Mouse (Mus musculus): ENCODE measurements at regions not wholly inside any gene's neighbourhood (a gene's known extent, or its start where the extent isn't known, plus 50 kb on each side); places are given as distances from the start of the nearest gene placed in this dataset.

- Histone ChIP-seq H3K36me3 (no peaks in the 10 kb centered on the region), H3K9me3 (replicated peaks) (no peaks in the 10 kb centered on the region), H3K27me3 (no peaks in the 10 kb centered on the region), H3K4me1 (replicated peaks) (peaks cover 10% of the 10 kb centered on the region), H3K4me2 (no peak overlapping the region), H3K27ac (no peak overlapping the region), H3K4me3 (no peak overlapping the region), H3K9ac (no peak overlapping the region)
- ATAC-seq (replicated peaks; ENCODE audit: insufficient number of reproducible peaks, insufficient read depth, low FRiP score, low read depth): no peak
- WGBS: 53% methylated on average over 6 of the region's 6 CpGs
Measured at GRCm38 (mm10) chr14:61835729-61836128, 228.5 kb downstream of the Kcnrg start.

GRCm38 (mm10) chr14:61836231-61836630, 229.0 kb downstream of the Kcnrg start:
- no peak overlapping the region for H3K27ac ChIP-seq
- no peak for ATAC-seq (replicated peaks; ENCODE audit: insufficient number of reproducible peaks, insufficient read depth, low FRiP score, low read depth)
- WGBS: 70% methylated on average over 6 of the region's 6 CpGs

GRCm38 (mm10) chr14:61836965-61837364, 229.7 kb downstream of the Kcnrg start:
- Histone ChIP-seq H3K4me3 (no peak overlapping the region), H3K27ac (no peak overlapping the region), H3K9ac (no peak overlapping the region), H3K4me2 (no peak overlapping the region), H3K4me1 (replicated peaks) (peaks cover 10% of the 10 kb centered on the region), H3K36me3 (no peaks in the 10 kb centered on the region), H3K9me3 (replicated peaks) (no peaks in the 10 kb centered on the region), H3K27me3 (no peaks in the 10 kb centered on the region)
- no peak for ATAC-seq (replicated peaks; ENCODE audit: insufficient number of reproducible peaks, insufficient read depth, low FRiP score, low read depth)
- 40% methylated on average over 4 of the region's 4 CpGs for WGBS

More at GRCm38 (mm10) chr14:61836231-61836630, 229.0 kb downstream of the Kcnrg start:
- H3K4me2 ChIP-seq: no peak overlapping the region
- no peaks in the 10 kb centered on the region for H3K27me3 ChIP-seq
- no peaks in the 10 kb centered on the region for H3K36me3 ChIP-seq
- H3K4me3 ChIP-seq: no peak overlapping the region
- H3K9ac ChIP-seq: no peak overlapping the region
- H3K4me1 ChIP-seq (replicated peaks): peaks cover 10% of the 10 kb centered on the region
- no peaks in the 10 kb centered on the region for H3K9me3 ChIP-seq (replicated peaks)

- H3K9me3 ChIP-seq (replicated peaks): no peaks in the 10 kb centered on the region
- WGBS: 64% methylated on average over 8 of the region's 8 CpGs
- H3K27me3 ChIP-seq: no peaks in the 10 kb centered on the region
- H3K4me1 ChIP-seq (replicated peaks): peaks cover 10% of the 10 kb centered on the region
- H3K4me2 ChIP-seq: no peak overlapping the region
- H3K4me3 ChIP-seq: no peak overlapping the region
- no peak overlapping the region for H3K27ac ChIP-seq
- no peak for ATAC-seq (replicated peaks; ENCODE audit: insufficient number of reproducible peaks, insufficient read depth, low FRiP score, low read depth)
- no peaks in the 10 kb centered on the region for H3K36me3 ChIP-seq
- H3K9ac ChIP-seq: no peak overlapping the region
Measured at GRCm38 (mm10) chr14:61837851-61838250, 230.6 kb downstream of the Kcnrg start.

GRCm38 (mm10) chr14:61842476-61842875, 235.2 kb downstream of the Kcnrg start:
- H3K9ac ChIP-seq: no peak overlapping the region
- H3K9me3 ChIP-seq (replicated peaks): no peaks in the 10 kb centered on the region
- H3K4me3 ChIP-seq: no peak overlapping the region
- H3K4me2 ChIP-seq: no peak overlapping the region
- no peaks in the 10 kb centered on the region for H3K27me3 ChIP-seq
- ATAC-seq (replicated peaks; ENCODE audit: insufficient number of reproducible peaks, insufficient read depth, low FRiP score, low read depth): no peak
- H3K4me1 ChIP-seq (replicated peaks): no peaks in the 10 kb centered on the region
- 84% methylated on average over 4 of the region's 4 CpGs for WGBS
- H3K27ac ChIP-seq: no peak overlapping the region
- no peaks in the 10 kb centered on the region for H3K36me3 ChIP-seq

GRCm38 (mm10) chr14:61846441-61846840, 239.2 kb downstream of the Kcnrg start:
- Histone ChIP-seq H3K36me3 (no peaks in the 10 kb centered on the region), H3K4me2 (no peak overlapping the region), H3K27ac (no peak overlapping the region), H3K4me1 (replicated peaks) (no peaks in the 10 kb centered on the region), H3K9ac (no peak overlapping the region), H3K4me3 (no peak overlapping the region), H3K9me3 (replicated peaks) (no peaks in the 10 kb centered on the region), H3K27me3 (no peaks in the 10 kb centered on the region)
- 72% methylated on average over 5 of the region's 5 CpGs for WGBS
- no peak for ATAC-seq (replicated peaks; ENCODE audit: insufficient number of reproducible peaks, insufficient read depth, low FRiP score, low read depth)

GRCm38 (mm10) chr14:61850244-61850643, 243.0 kb downstream of the Kcnrg start:
- Histone ChIP-seq H3K27me3 (no peaks in the 10 kb centered on the region), H3K4me3 (no peak overlapping the region), H3K9me3 (replicated peaks) (no peaks in the 10 kb centered on the region), H3K4me1 (replicated peaks) (no peaks in the 10 kb centered on the region), H3K4me2 (no peak overlapping the region), H3K27ac (no peak overlapping the region), H3K9ac (no peak overlapping the region), H3K36me3 (no peaks in the 10 kb centered on the region)
- 77% methylated on average over 4 of the region's 4 CpGs for WGBS
- ATAC-seq (replicated peaks; ENCODE audit: insufficient number of reproducible peaks, insufficient read depth, low FRiP score, low read depth): no peak

- Histone ChIP-seq H3K27me3 (no peaks in the 10 kb centered on the region), H3K4me1 (replicated peaks) (no peaks in the 10 kb centered on the region), H3K4me2 (no peak overlapping the region), H3K9ac (no peak overlapping the region), H3K36me3 (no peaks in the 10 kb centered on the region), H3K27ac (no peak overlapping the region), H3K4me3 (no peak overlapping the region), H3K9me3 (replicated peaks) (no peaks in the 10 kb centered on the region)
- 63% methylated on average over 6 of the region's 6 CpGs for WGBS
- no peak for ATAC-seq (replicated peaks; ENCODE audit: insufficient number of reproducible peaks, insufficient read depth, low FRiP score, low read depth)
Measured at GRCm38 (mm10) chr14:61857616-61858015, 250.4 kb downstream of the Kcnrg start.

GRCm38 (mm10) chr14:61860688-61861087, 253.4 kb downstream of the Kcnrg start:
- H3K4me2 ChIP-seq: no peak overlapping the region
- H3K4me1 ChIP-seq (replicated peaks): no peaks in the 10 kb centered on the region
- no peaks in the 10 kb centered on the region for H3K9me3 ChIP-seq (replicated peaks)
- H3K36me3 ChIP-seq: no peaks in the 10 kb centered on the region
- H3K9ac ChIP-seq: no peak overlapping the region
- H3K4me3 ChIP-seq: no peak overlapping the region
- no peaks in the 10 kb centered on the region for H3K27me3 ChIP-seq
- WGBS: 83% methylated on average over 4 of the region's 4 CpGs
- H3K27ac ChIP-seq: no peak overlapping the region
- no peak for ATAC-seq (replicated peaks; ENCODE audit: insufficient number of reproducible peaks, insufficient read depth, low FRiP score, low read depth)

GRCm38 (mm10) chr14:61861357-61861958, 254.2 kb downstream of the Kcnrg start:
- no peaks in the 10 kb centered on the region for H3K9me3 ChIP-seq (replicated peaks)
- no peak overlapping the region for H3K4me3 ChIP-seq
- H3K4me2 ChIP-seq: no peak overlapping the region
- no peak overlapping the region for H3K27ac ChIP-seq
- H3K27me3 ChIP-seq: no peaks in the 10 kb centered on the region
- H3K9ac ChIP-seq: no peak overlapping the region
- ATAC-seq (replicated peaks; ENCODE audit: insufficient number of reproducible peaks, insufficient read depth, low FRiP score, low read depth): no peak
- no peaks in the 10 kb centered on the region for H3K36me3 ChIP-seq
- no peaks in the 10 kb centered on the region for H3K4me1 ChIP-seq (replicated peaks)
- 81% methylated on average over 8 of the region's 8 CpGs for WGBS

GRCm38 (mm10) chr14:61862931-61863330, 255.7 kb downstream of the Kcnrg start:
- no peak overlapping the region for H3K4me3 ChIP-seq
- no peak overlapping the region for H3K4me2 ChIP-seq
- ATAC-seq (replicated peaks; ENCODE audit: insufficient number of reproducible peaks, insufficient read depth, low FRiP score, low read depth): no peak
- H3K27ac ChIP-seq: no peak overlapping the region
- no peak overlapping the region for H3K9ac ChIP-seq
- WGBS: 83% methylated on average over 6 of the region's 6 CpGs
- H3K9me3 ChIP-seq (replicated peaks): no peaks in the 10 kb centered on the region
- no peaks in the 10 kb centered on the region for H3K36me3 ChIP-seq
- H3K27me3 ChIP-seq: no peaks in the 10 kb centered on the region
- H3K4me1 ChIP-seq (replicated peaks): no peaks in the 10 kb centered on the region

- H3K4me3 ChIP-seq: no peak overlapping the region
- 62% methylated on average over 2 of the region's 2 CpGs for WGBS
- no peak overlapping the region for H3K4me2 ChIP-seq
- H3K4me1 ChIP-seq (replicated peaks): no peaks in the 10 kb centered on the region
- H3K9me3 ChIP-seq (replicated peaks): no peaks in the 10 kb centered on the region
- H3K27me3 ChIP-seq: no peaks in the 10 kb centered on the region
- no peak for ATAC-seq (replicated peaks; ENCODE audit: insufficient number of reproducible peaks, insufficient read depth, low FRiP score, low read depth)
- no peaks in the 10 kb centered on the region for H3K36me3 ChIP-seq
- no peak overlapping the region for H3K9ac ChIP-seq
- H3K27ac ChIP-seq: no peak overlapping the region
Measured at GRCm38 (mm10) chr14:61863475-61863874, 256.2 kb downstream of the Kcnrg start.

Measured in heart, embryonic 15.5 days (tissue).